Mouse (Mus musculus): ENCODE data around the gene Ldhd. TPM values are rescaled to one million over a fixed set of nuclear protein-coding genes. Genes with fewer than 3 reads are reported as not detected.
A peak's percentile ranks its signal among the peaks of the same experiment; 100 is the strongest.
"Not testable (repeated sequence)": the region's sequence is repeated elsewhere in the genome, so short reads cannot be mapped to it uniquely, and the experiment has no call there.

The Ldhd gene
- polyA plus RNA-seq, 1 experiment from 2014 or later = 12.8 TPM

DNA sequence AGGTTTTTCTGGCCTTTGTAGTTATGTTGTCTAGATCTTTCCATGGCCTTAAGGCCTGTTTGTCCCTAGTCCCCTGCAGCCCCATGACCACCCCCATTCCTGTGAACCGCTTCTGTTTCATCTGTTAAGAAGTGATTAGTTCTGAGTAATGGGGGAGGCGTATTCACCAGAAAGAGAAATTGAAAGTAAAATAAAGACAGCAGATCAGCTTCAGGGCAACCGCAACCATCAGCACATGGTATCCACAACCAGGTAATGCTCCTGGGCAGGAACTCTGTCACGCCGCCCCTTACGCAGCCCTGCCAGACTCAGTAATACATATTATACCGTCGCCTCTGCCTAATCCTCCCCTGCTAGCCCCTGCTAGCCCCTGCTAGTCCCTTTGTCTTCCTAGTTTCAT lies 15.5 kb upstream of the Ldhd start:
- no peak for DNase-seq (ENCODE audit: low read depth, low spot score)
- ATAC-seq = no peak
- H3K27me3 ChIP-seq = no peaks in the 10 kb centered on the region
- no peak for TF ChIP-seq CTCF (IDR thresholded peaks at IDR 0.05)
- ChIA-PET CTCF (no interaction called here), POLR2A (no interaction called here)
- in situ Hi-C loops (cut with MboI; ENCODE audit: low pct_unique_long_range_greater_than_20kb) = no loop called here

DNA sequence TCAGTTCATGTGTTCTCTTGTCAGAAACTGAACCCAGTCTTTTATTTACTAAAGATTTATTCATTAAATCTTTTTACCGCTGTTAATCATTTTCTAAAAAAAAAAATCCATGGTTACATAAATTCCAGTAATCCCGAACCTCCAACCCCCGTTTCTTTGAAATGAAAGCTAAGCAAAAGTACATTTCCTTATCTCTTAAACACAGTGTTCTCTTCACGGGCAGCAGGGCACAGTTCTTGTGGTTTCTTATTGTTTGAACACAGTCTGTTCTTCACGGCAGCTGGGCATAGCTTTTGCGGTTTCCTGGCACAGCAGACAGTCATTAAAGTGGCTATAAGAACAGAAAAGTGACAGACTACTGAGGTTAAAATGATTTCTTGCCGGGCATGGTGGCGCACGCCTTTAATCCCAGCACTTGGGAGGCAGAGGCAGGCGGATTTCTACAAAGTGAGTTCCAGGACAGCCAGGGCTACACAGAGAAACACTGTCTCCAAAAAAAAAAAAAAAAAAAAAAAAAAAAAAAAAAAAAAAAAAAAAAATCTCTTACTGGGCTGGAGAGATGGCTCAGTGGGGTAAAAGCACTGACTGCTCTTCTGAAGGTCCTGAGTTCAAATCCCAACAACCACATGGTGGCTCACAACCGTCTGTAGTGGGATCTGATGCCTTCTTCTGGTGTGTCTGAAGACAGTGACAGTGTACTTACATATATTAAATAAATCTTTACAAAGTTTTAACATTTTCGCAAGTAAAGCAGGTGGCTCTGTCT lies 14.3 kb upstream of the Ldhd start:
- peak; percentile 27 for ATAC-seq
- POLR2A ChIA-PET = interaction anchor here (0.5 to 0.7 kb wide), 3 partner anchors 132 to 253 kb away, joined by 3 read pairs; no protein-coding TSS in a partner anchor
- in situ Hi-C loops (cut with MboI; ENCODE audit: low pct_unique_long_range_greater_than_20kb); H3K27me3 ChIP-seq: not testable (repeated sequence)
- DNase-seq (ENCODE audit: low read depth, low spot score) = peak; percentile 72
- CTCF ChIA-PET = interaction anchor here (1.1 kb wide), 1 partner anchor 19 kb away, joined by 5 read pairs; no protein-coding TSS in a partner anchor

DNA sequence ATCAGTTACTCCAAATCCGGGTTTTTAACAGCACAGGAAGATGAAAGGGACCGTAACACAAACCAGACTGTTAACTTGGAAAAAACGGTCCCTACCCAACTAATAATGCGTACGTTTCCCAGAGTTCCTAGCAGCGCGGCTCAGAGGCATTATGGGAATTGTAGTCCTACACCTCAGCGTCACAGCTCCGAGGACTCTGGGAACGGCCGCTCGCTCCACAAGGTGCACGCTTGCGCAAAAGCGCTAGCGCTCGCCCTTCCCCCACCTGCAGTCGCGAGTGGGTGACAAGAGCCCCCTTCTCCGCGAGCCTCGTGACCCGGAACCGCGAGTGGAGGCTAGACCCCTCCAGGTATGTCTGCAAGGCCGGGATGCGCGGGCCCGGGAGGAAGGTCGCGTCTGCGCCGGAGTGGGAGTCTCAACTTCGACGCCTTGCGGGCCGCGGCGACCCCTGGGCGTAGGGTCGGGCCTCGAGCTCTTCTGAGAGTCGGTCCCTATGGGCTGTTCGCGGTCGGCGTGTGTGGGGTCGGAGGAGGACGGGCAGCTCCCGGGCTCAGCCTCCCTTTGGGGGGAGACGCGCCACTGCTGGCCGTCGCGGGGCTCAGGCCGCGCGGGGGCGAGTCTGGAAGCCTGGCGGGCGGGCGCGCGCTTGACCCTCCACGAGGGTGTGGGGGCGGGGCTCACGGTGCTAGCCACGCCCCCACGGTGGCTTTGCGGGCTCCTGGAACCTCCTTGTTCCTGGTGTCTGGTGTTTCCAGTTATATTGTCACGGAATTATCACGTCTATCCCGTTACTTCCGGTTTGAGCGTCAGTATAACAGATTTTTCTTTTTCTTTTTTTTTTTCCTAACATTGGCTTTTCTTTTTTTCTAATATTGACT lies 13.3 kb upstream of the Ldhd start, which contains the start of gene Zfp1:
Zfp1 (plus strand) TSS at position 138 of the 878 bp plus-strand sequence.
- ATAC-seq (peak; percentile 76), DNase-seq (ENCODE audit: low read depth, low spot score) (peak; percentile 64)
- CTCF ChIA-PET = interaction anchor here (1.1 kb wide), 1 partner anchor 20 kb away, joined by 5 read pairs; no protein-coding TSS in a partner anchor
- POLR2A ChIA-PET = interaction anchor here (0.6 to 0.7 kb wide), 3 partner anchors 14 to 218 kb away, joined by 3 read pairs; no protein-coding TSS in a partner anchor
- TF ChIP-seq CTCF (IDR thresholded peaks at IDR 0.05) = no peak
- no peaks in the 10 kb centered on the region for H3K27me3 ChIP-seq
- in situ Hi-C loops (cut with MboI; ENCODE audit: low pct_unique_long_range_greater_than_20kb) = no loop called here

DNA sequence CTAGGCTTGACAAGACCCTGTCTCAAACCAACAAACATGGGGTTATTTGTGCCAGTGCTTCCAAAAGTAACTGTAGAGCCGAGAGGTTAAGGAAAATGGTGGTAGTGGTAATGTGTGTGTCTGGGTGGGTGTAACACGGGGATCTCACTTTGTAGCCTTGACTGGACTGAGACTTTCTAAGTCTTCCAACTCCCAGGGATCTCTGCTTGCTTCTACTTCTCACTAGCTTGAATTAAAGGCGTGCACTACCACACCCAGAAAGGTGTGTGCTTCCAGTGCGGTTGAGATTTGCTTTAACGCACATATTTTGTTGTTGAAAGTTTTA lies 12.7 kb upstream of the Ldhd start:
- TF ChIP-seq CTCF (IDR thresholded peaks at IDR 0.05) = no peak
- no peaks in the 10 kb centered on the region for H3K27me3 ChIP-seq
- DNase-seq (ENCODE audit: low read depth, low spot score) = no peak
- in situ Hi-C loops (cut with MboI; ENCODE audit: low pct_unique_long_range_greater_than_20kb) = no loop called here
- POLR2A ChIA-PET = no interaction called here
- CTCF ChIA-PET = no interaction called here
- peak; percentile 7 for ATAC-seq

DNA sequence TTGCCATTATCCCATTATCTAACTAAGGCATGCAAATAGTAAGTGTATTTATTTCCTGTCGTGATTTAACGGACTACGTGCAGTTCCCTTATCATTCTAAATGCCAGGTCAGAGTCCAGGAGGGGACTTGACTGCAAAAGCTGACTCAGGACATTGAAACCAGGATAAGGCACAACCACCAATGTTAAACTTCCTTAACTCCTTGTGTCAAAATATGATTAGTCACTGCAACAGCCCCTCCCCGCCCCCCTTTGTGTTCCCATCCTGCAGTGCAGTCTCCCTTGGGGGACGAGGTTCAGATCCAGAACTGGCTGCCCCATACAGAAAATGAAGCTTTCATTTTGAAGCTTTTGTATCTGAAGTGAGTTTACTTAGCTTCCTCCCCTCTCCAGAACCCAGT lies 12.3 kb upstream of the Ldhd start:
- no peaks in the 10 kb centered on the region for H3K27me3 ChIP-seq
- ATAC-seq = no peak
- ChIA-PET CTCF (no interaction called here), POLR2A (no interaction called here)
- TF ChIP-seq CTCF (IDR thresholded peaks at IDR 0.05) = no peak
- no peak for DNase-seq (ENCODE audit: low read depth, low spot score)
- in situ Hi-C loops (cut with MboI; ENCODE audit: low pct_unique_long_range_greater_than_20kb) = no loop called here

DNA sequence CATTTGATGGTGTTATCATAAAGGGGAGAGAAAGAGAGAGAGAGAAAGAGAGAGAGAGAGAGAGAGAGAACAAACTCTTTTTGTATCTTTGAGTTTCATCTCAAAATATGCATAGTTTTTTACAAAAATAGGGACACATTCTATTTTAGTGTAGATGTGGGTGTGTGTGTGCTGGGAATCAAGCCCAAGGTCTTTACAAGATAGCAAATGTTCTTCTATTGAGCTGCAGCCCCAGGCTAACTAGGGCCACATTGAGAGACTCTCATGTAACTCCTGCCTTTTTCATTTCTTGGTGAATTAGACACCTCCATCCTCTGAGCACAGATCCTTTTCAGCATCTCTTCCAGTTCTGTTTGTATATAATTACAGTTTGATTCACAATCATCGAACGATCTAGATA lies 10.9 kb upstream of the Ldhd start:
- DNase-seq (ENCODE audit: low read depth, low spot score) = no peak
- no peaks in the 10 kb centered on the region for H3K27me3 ChIP-seq
- in situ Hi-C loops (cut with MboI; ENCODE audit: low pct_unique_long_range_greater_than_20kb) = no loop called here
- TF ChIP-seq CTCF (IDR thresholded peaks at IDR 0.05) = no peak
- ATAC-seq = no peak
- CTCF ChIA-PET = interaction anchor here (0.9 kb wide), 1 partner anchor 11 kb away, joined by 3 read pairs; the partner anchor contains the start of gene Ldhd
- POLR2A ChIA-PET = no interaction called here

DNA sequence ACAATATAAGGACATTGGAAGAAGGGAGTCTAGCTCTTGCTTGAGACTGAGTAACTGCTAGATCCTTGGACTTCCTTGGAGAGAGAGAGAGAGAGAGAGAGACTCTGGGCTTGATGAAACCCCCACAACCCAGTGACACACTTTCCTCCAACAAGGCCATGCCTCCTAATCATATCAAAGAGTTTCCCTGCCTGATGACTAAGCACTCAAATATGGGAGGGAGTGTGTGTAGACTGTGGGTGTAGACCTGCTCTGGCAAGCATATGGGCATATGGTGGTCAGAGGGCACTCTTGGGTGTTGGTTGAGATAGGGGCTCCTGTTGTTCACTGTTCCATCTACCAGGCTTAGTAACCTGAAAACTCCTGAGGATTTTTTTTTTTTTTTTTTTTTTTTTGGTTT lies 7.9 kb upstream of the Ldhd start:
- in situ Hi-C loops (cut with MboI; ENCODE audit: low pct_unique_long_range_greater_than_20kb) = no loop called here
- CTCF ChIA-PET = no interaction called here

DNA sequence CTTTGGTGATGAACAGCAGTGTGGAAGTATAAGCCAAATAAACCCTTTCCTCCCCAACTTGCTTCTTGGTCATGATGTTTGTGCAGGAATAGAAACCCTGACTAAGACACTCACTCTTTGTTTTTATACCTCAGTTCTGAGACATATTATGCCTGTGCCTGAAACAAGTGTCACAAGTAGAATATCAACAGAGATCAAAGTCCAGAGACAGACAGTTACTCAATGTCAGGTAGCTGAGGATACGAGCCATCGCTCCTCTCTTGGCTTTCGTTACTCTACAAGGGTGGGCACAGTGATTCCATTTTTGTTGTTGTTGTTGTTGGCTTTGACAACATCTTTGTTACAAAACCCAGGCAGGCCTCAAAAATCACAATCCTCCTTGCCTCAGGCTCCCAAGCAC lies 2.8 kb upstream of the Ldhd start:
- ATAC-seq = no peak
- H3K27me3 ChIP-seq = no peaks in the 10 kb centered on the region
- ChIA-PET CTCF (no interaction called here), POLR2A (no interaction called here)
- in situ Hi-C loops (cut with MboI; ENCODE audit: low pct_unique_long_range_greater_than_20kb) = no loop called here
- no peak for DNase-seq (ENCODE audit: low read depth, low spot score)
- TF ChIP-seq CTCF (IDR thresholded peaks at IDR 0.05) = no peak

More for the DNA sequence above, 7.9 kb upstream of the Ldhd start:
- no peaks in the 10 kb centered on the region for H3K27me3 ChIP-seq
- ATAC-seq = no peak
- POLR2A ChIA-PET = no interaction called here
- no peak for DNase-seq (ENCODE audit: low read depth, low spot score)
- no peak for TF ChIP-seq CTCF (IDR thresholded peaks at IDR 0.05)

DNA sequence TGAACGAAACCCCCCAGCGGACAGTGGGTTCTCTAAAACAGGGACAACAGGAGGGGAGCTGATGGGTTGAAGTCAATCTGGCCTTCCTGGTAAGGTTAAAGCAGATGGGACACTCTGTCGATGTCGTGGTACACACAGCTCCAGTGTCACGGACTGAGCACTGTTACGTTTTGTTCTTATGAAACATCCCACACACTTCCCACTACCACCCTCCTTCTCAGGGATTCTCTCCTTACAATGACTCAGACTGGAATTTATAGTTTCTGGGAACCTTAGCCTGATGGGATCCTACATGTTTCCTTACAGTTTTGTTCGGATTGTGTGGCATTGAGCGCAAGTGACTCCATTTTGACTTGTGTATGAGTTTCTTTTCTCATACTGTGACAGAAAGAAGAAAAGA lies 1.4 kb upstream of the Ldhd start:
- TF ChIP-seq CTCF (IDR thresholded peaks at IDR 0.05) = no peak
- CTCF ChIA-PET = no interaction called here
- POLR2A ChIA-PET = no interaction called here
- ATAC-seq (no peak), DNase-seq (ENCODE audit: low read depth, low spot score) (no peak)
- H3K27me3 ChIP-seq = no peaks in the 10 kb centered on the region
- in situ Hi-C loops (cut with MboI; ENCODE audit: low pct_unique_long_range_greater_than_20kb) = no loop called here

DNA sequence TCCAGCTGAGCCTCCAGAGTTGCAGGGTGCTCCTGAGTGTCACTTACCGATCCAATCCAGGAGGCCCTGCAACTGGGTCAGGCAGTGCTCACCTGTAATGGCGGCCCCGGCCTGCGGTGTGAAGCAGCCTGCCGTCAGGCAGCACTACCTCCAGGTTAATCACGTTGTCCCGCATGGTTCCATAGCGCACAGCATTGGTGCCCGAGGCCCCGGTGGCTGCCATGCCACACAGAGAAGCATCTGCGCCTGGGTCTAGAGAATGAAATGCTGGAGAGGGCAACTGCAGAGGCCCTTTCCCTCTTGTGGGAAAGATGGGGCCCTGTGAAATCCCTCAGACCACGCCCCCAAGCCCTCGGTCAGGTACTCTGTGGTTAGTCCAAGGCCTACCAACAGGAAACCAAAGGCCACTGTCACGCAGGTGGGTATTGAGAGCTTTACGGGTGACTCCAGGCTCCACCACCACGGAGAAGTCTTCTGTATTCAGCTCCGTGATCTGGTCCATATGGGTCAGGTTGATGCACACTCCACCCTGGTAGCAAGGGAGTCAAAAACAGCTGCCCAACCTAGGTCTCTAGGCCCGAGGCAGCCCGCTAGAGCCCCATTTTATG lies 1.2 kb downstream of the Ldhd start:
- in situ Hi-C loops (cut with MboI; ENCODE audit: low pct_unique_long_range_greater_than_20kb) = no loop called here
- no peak for TF ChIP-seq CTCF (IDR thresholded peaks at IDR 0.05)

DNA sequence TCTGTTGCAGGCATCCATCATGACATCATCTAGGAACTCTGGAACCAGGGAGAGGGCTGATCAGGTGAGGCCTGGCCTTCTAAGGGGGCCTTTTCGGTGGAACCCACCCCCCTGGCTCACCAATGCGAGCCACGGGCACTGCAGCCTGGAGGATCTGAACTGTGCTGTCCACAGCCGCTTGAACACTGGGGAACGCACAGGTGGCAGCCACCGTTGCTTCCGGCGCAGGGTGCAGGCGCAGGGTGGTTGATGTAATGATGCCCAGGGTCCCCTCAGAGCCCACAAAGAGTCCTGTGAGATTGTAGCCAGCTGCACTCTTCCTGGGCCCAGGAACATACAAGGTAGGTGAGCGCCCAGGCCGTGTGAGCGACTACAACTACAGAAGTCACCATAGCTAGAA lies 1.8 kb downstream of the Ldhd start:
- TF ChIP-seq CTCF (IDR thresholded peaks at IDR 0.05) = no peak
- POLR2A ChIA-PET = no interaction called here
- in situ Hi-C loops (cut with MboI; ENCODE audit: low pct_unique_long_range_greater_than_20kb) = no loop called here
- H3K27me3 ChIP-seq = no peaks in the 10 kb centered on the region
- ATAC-seq = no peak
- CTCF ChIA-PET = no interaction called here
- DNase-seq (ENCODE audit: low read depth, low spot score) = no peak

More for the DNA sequence above, 1.2 kb downstream of the Ldhd start:
- ATAC-seq (no peak), DNase-seq (ENCODE audit: low read depth, low spot score) (no peak)
- CTCF ChIA-PET = interaction anchor here (0.6 kb wide), 1 partner anchor 89 kb away, joined by 3 read pairs; no protein-coding TSS in a partner anchor
- POLR2A ChIA-PET = no interaction called here
- H3K27me3 ChIP-seq = no peaks in the 10 kb centered on the region
